Mouse (Mus musculus) ES-E14 (cell line): ENCODE measurements at regions not wholly inside any gene's neighbourhood (a gene's known extent, or its start where the extent isn't known, plus 50 kb on each side); places are given as distances from the start of the nearest gene placed in this dataset.

Experiments used
- DNase-seq: peaks from one replicate; pipeline ENCODE4 v3.0.0-alpha.2; 2013; ENCODE audit warnings: low read depth, low spot score
- H3K27ac ChIP-seq: 2 replicates; pipeline ENCODE4 v1.5.1; 2012; ENCODE audit warnings: low read depth, mild to moderate bottlenecking, low read length, moderate library complexity, mixed read lengths; ENCODE audit not compliant: poor library complexity, insufficient read depth, severe bottlenecking
- H3K36me3 ChIP-seq: 2 replicates; pipeline ENCODE4 v1.6.1; 2012; ENCODE audit warnings: mild to moderate bottlenecking, low read length, moderate library complexity, mixed read lengths; ENCODE audit not compliant: control insufficient read depth, poor library complexity, insufficient read depth, severe bottlenecking
- H3K4me1 ChIP-seq, 2 experiments: fragments of 150-350 bp in 1 of 2; sonication (generic) in 1 of 2; 2 replicates each; pipeline ENCODE4 v1.6.1; 2012; ENCODE audit warnings: low read length in 2 of 2, mild to moderate bottlenecking in 1 of 2, mixed read lengths in 1 of 2; ENCODE audit not compliant: control insufficient read depth in 2 of 2, insufficient read depth in 2 of 2, poor library complexity in 1 of 2
- H3K4me3 ChIP-seq, 2 experiments: fragments of 150-350 bp in 1 of 2; sonication (generic) in 1 of 2; 2 replicates each; pipeline ENCODE4 v1.5.1; 2012; ENCODE audit warnings: low read length in 2 of 2, low read depth in 1 of 2, mild to moderate bottlenecking in 1 of 2, mixed read lengths in 1 of 2; ENCODE audit not compliant: insufficient read depth in 1 of 2, poor library complexity in 1 of 2, severe bottlenecking in 1 of 2
- H3K9ac ChIP-seq: 2 replicates; pipeline ENCODE4 v1.6.1; 2012; ENCODE audit warnings: low read depth, mild to moderate bottlenecking, low read length, mixed read lengths; ENCODE audit not compliant: poor library complexity, insufficient read depth, severe bottlenecking
- H3K9me3 ChIP-seq: fragments of 150-350 bp; sonication (generic); 2 replicates; pipeline ENCODE4 v1.6.1; 2012; ENCODE audit warnings: low read depth, mild to moderate bottlenecking, low read length; ENCODE audit not compliant: control insufficient read depth, insufficient read depth
- CHD2 ChIP-seq: IDR thresholded peaks from 2 replicates; pipeline ENCODE4 v1.6.1; 2014; ENCODE audit warnings: mild to moderate bottlenecking, low read depth, low read length, inconsistent platforms
- HCFC1 ChIP-seq: IDR thresholded peaks from 2 replicates; pipeline ENCODE4 v1.6.1; 2012; ENCODE audit warnings: low read length, inconsistent platforms, borderline replicate concordance; ENCODE audit not compliant: insufficient read depth
- MAFK ChIP-seq: IDR thresholded peaks from 2 replicates; pipeline ENCODE4 v1.6.1; 2014; ENCODE audit warnings: mild to moderate bottlenecking, low read depth, low read length, inconsistent platforms; ENCODE audit not compliant: insufficient read depth
- ZC3H11A ChIP-seq: IDR thresholded peaks from 2 replicates; pipeline ENCODE4 v1.6.1; 2012; ENCODE audit warnings: low read depth, mild to moderate bottlenecking, inconsistent platforms, low read length, borderline replicate concordance
- ZNF384 ChIP-seq: IDR thresholded peaks from 2 replicates; pipeline ENCODE4 v1.6.1; 2012; ENCODE audit warnings: low read depth, low read length, inconsistent platforms
- in situ Hi-C, 2 experiments: fragments of 600-800 bp; cut with MboI; formaldehyde crosslinking; loops; one replicate each; pipeline ENCODE4 v1.15.1; 2025; ENCODE audit warnings: low sequenced_read_pairs in 2 of 2, inconsistent platforms in 1 of 2; ENCODE audit not compliant: unreplicated experiment in 2 of 2

GRCm38 (mm10) chr15:51395961-51396360, 2488.7 kb upstream of the Gm7489 start:
- TF ChIP-seq ZNF384: no peak
- TF ChIP-seq MAFK: no peak
- TF ChIP-seq HCFC1: no peak
- no peak for TF ChIP-seq CHD2
- TF ChIP-seq ZC3H11A: no peak
- no peaks in the 10 kb centered on the region for H3K9me3 ChIP-seq
- H3K9ac ChIP-seq: no peak overlapping the region
- no peak for DNase-seq
- no peaks in the 10 kb centered on the region for H3K4me1 ChIP-seq
- no peak overlapping the region for H3K4me3 ChIP-seq
- no peaks in the 10 kb centered on the region for H3K36me3 ChIP-seq
- H3K27ac ChIP-seq: no peak overlapping the region
- in situ Hi-C loops: no loop called here

GRCm38 (mm10) chr15:51403581-51403980, 2481.1 kb upstream of the Gm7489 start:
- no peaks in the 10 kb centered on the region for H3K9me3 ChIP-seq
- no peak for DNase-seq
- in situ Hi-C loops: no loop called here
- no peak overlapping the region for H3K9ac ChIP-seq
- H3K4me1 ChIP-seq: no peaks in the 10 kb centered on the region
- TF ChIP-seq HCFC1 (no peak), ZNF384 (no peak), MAFK (no peak), ZC3H11A (no peak), CHD2 (no peak)
- no peaks in the 10 kb centered on the region for H3K36me3 ChIP-seq
- no peak overlapping the region for H3K27ac ChIP-seq
- H3K4me3 ChIP-seq: no peak overlapping the region

- DNase-seq: no peak
- H3K9me3 ChIP-seq: no peaks in the 10 kb centered on the region
- no peaks in the 10 kb centered on the region for H3K4me1 ChIP-seq
- H3K9ac ChIP-seq: no peak overlapping the region
- in situ Hi-C loops: no loop called here
- H3K4me3 ChIP-seq: no peak overlapping the region
- no peak overlapping the region for H3K27ac ChIP-seq
- TF ChIP-seq CHD2 (no peak), HCFC1 (no peak), ZC3H11A (no peak), ZNF384 (no peak), MAFK (no peak)
- no peaks in the 10 kb centered on the region for H3K36me3 ChIP-seq
Measured at GRCm38 (mm10) chr15:51409791-51410308, 2474.9 kb upstream of the Gm7489 start.

GRCm38 (mm10) chr15:51411966-51412365, 2472.7 kb upstream of the Gm7489 start:
- TF ChIP-seq HCFC1 (no peak), MAFK (no peak), CHD2 (no peak), ZNF384 (no peak), ZC3H11A (no peak)
- Histone ChIP-seq H3K9ac (no peak overlapping the region), H3K36me3 (no peaks in the 10 kb centered on the region), H3K4me1 (no peaks in the 10 kb centered on the region), H3K4me3 (no peak overlapping the region), H3K9me3 (no peaks in the 10 kb centered on the region), H3K27ac (no peak overlapping the region)
- DNase-seq: no peak
- in situ Hi-C loops: no loop called here

- Histone ChIP-seq H3K36me3 (no peaks in the 10 kb centered on the region), H3K9me3 (no peaks in the 10 kb centered on the region), H3K4me1 (no peaks in the 10 kb centered on the region), H3K9ac (no peak overlapping the region), H3K4me3 (no peak overlapping the region), H3K27ac (no peak overlapping the region)
- in situ Hi-C loops: no loop called here
- TF ChIP-seq MAFK (no peak), ZNF384 (no peak), CHD2 (no peak), ZC3H11A (no peak), HCFC1 (no peak)
- no peak for DNase-seq
Measured at GRCm38 (mm10) chr15:51442606-51443005, 2442.1 kb upstream of the Gm7489 start.
